Mouse (Mus musculus) liver (tissue): ENCODE data around the gene B3gnt2.
"Not testable (repeated sequence)": the region's sequence is repeated elsewhere in the genome, so short reads cannot be mapped to it uniquely, and the experiment has no call there.

Source experiments
- DNase-seq: peaks from one replicate; pipeline ENCODE4 v3.0.0-alpha.2; 2020; ENCODE audit warnings: mixed read lengths

The B3gnt2 gene

GRCm38 (mm10) chr11:22763055-22763454 lies 97.7 kb downstream of the B3gnt2 start:
- no peak for DNase-seq

- no peak for DNase-seq
Measured at GRCm38 (mm10) chr11:22762236-22762927, 98.4 kb downstream of the B3gnt2 start.

- no peak for DNase-seq
Measured at GRCm38 (mm10) chr11:22759783-22760182, 101.0 kb downstream of the B3gnt2 start.

- no peak for DNase-seq
Measured at GRCm38 (mm10) chr11:22756168-22756980, 104.4 kb downstream of the B3gnt2 start.

- no peak for DNase-seq
Measured at GRCm38 (mm10) chr11:22755180-22755579, 105.6 kb downstream of the B3gnt2 start.

- DNase-seq = no peak
Measured at GRCm38 (mm10) chr11:22752596-22752995, 108.2 kb downstream of the B3gnt2 start.

- DNase-seq = no peak
Measured at GRCm38 (mm10) chr11:22751592-22751991, 109.2 kb downstream of the B3gnt2 start.

- DNase-seq = no peak
Measured at GRCm38 (mm10) chr11:22747406-22747805, 113.4 kb downstream of the B3gnt2 start.

- no peak for DNase-seq
Measured at GRCm38 (mm10) chr11:22745356-22745755, 115.4 kb downstream of the B3gnt2 start.

GRCm38 (mm10) chr11:22743561-22744269 lies 117.0 kb downstream of the B3gnt2 start:
- no peak for DNase-seq

- DNase-seq = no peak
Measured at GRCm38 (mm10) chr11:22741998-22742626, 118.6 kb downstream of the B3gnt2 start.

GRCm38 (mm10) chr11:22741436-22741835 lies 119.3 kb downstream of the B3gnt2 start:
- DNase-seq = no peak

GRCm38 (mm10) chr11:22739497-22740288 lies 121.1 kb downstream of the B3gnt2 start:
- DNase-seq = no peak

GRCm38 (mm10) chr11:22736521-22737225 lies 124.1 kb downstream of the B3gnt2 start:
- DNase-seq = no peak

GRCm38 (mm10) chr11:22735128-22735527 lies 125.6 kb downstream of the B3gnt2 start:
- DNase-seq = not testable (repeated sequence)

GRCm38 (mm10) chr11:22733936-22734335 lies 126.8 kb downstream of the B3gnt2 start:
- DNase-seq = no peak

- DNase-seq = no peak
Measured at GRCm38 (mm10) chr11:22732907-22733306, 127.9 kb downstream of the B3gnt2 start.

- no peak for DNase-seq
Measured at GRCm38 (mm10) chr11:22723096-22723495, 137.7 kb downstream of the B3gnt2 start.

- DNase-seq = no peak
Measured at GRCm38 (mm10) chr11:22720096-22720495, 140.7 kb downstream of the B3gnt2 start.

GRCm38 (mm10) chr11:22719570-22719969 lies 141.2 kb downstream of the B3gnt2 start:
- no peak for DNase-seq

- no peak for DNase-seq
Measured at GRCm38 (mm10) chr11:22718036-22718435, 142.7 kb downstream of the B3gnt2 start.
